Mouse (Mus musculus) macrophage (primary cell): ENCODE data around the gene Ampd2. TPM values are rescaled to one million over a fixed set of nuclear protein-coding genes. Genes with fewer than 3 reads are reported as not detected.
A peak's percentile ranks its signal among the peaks of the same experiment; 100 is the strongest.

Experiments used
- H3K27ac ChIP-seq: fragments of 350-480 bp; formaldehyde crosslinking; 2 replicates; pipeline ENCODE4 v1.9.0; 2021
- H3K36me3 ChIP-seq: fragments of 350-480 bp; formaldehyde crosslinking; 2 replicates; pipeline ENCODE4 v1.9.0; 2021; ENCODE audit errors: inconsistent target
- H3K4me3 ChIP-seq: fragments of 350-480 bp; formaldehyde crosslinking; 2 replicates; pipeline ENCODE4 v1.9.0; 2021; ENCODE audit errors: inconsistent target
- H3K79me2 ChIP-seq: fragments of 350-480 bp; formaldehyde crosslinking; 2 replicates; pipeline ENCODE4 v1.9.0; 2021; ENCODE audit errors: inconsistent target
- WGBS: methylation state at CpG from one replicate; pipeline ENCODE4 v1.1.7; 2026; ENCODE audit warnings: inconsistent platforms; ENCODE audit not compliant: missing documents; 5-methylcytosine and 5-hydroxymethylcytosine counted together
- polyA plus RNA-seq: library from polyadenylated mRNA; stranded (reverse); fragments of 250-400 nt; gene quantifications from 3 replicates; pipeline ENCODE4 v1.2.4, GENCODE M21; 2018; ENCODE audit warnings: inconsistent platforms
- total RNA-seq, 78 experiments: library from RNA; depleted of rRNA; stranded (reverse); fragments of 250-400 nt; gene quantifications; 1 replicate in 9 of 78; 2 replicates in 24 of 78; 3 replicates in 43 of 78; 4 replicates in 2 of 78; pipeline ENCODE4 v1.2.4; 2018; ENCODE audit warnings: inconsistent platforms in 56 of 78

Ampd2 gene
- 100 to 1,000 TPM in 2 of 26 experiments, 10 to 100 TPM in 24; 21.4 to 129 (median 44.8) TPM for total RNA-seq (2018; cell fraction: chromatin; rRNA removed)
- total RNA-seq (2018; cell fraction: cytosol; rRNA removed), result 10 to 100 TPM in 25 of 26 experiments, 1 to 10 TPM in 1; 9.3 to 16.5 (median 13.3) TPM
- 100 to 1,000 TPM in 1 of 26 experiments, 10 to 100 TPM in 25; 12.7 to 107 (median 33.1) TPM for total RNA-seq (2018; cell fraction: nucleus; rRNA removed)
- polyA plus RNA-seq, result 7.1 to 19.1 TPM (median 17.7 TPM) in 3 replicates

GRCm38 (mm10) chr3:108086470-108086979, at the start of gene Ampd2:
Ampd2 (minus strand) TSS chr3:108086651.
- WGBS, result under 1% methylated on average over 27 of the region's 29 CpGs

DNA sequence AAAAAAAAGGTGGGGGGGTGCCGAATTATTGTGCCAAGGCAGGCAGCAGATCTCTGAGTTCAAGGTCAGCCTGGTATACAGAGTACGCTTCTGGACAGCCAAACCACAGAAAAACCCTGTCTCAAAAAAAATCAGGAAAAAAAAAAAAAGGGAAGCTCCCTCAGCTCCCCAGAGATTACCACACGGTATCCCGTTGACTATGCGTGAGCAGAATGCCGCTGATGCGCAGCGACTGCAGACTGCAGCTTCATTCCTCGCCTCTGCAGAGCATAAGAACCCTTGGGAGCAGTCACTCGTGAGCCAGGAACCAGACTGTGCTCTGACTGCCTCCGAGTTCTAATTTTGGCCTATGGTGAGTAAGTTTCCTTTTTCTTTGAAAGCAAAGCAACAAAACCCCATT, 48.2 kb upstream of the Ampd2 start:
- Histone ChIP-seq H3K4me3 (no peak overlapping the region), H3K79me2 (peaks cover 100% of the 10 kb centered on the region), H3K36me3 (no peaks in the 10 kb centered on the region), H3K27ac (peak overlapping the region; percentile 34)
- WGBS, result 10% methylated on average over 10 of the region's 11 CpGs

More at GRCm38 (mm10) chr3:108086470-108086979, at the start of gene Ampd2:
- peaks cover 41% of the 10 kb centered on the region for H3K79me2 ChIP-seq
- peak within 1 kb of the TSS; percentile 74 for H3K4me3 ChIP-seq
- no peaks in the 10 kb centered on the region for H3K36me3 ChIP-seq
- peak within 1 kb of the TSS; percentile 66 for H3K27ac ChIP-seq

DNA sequence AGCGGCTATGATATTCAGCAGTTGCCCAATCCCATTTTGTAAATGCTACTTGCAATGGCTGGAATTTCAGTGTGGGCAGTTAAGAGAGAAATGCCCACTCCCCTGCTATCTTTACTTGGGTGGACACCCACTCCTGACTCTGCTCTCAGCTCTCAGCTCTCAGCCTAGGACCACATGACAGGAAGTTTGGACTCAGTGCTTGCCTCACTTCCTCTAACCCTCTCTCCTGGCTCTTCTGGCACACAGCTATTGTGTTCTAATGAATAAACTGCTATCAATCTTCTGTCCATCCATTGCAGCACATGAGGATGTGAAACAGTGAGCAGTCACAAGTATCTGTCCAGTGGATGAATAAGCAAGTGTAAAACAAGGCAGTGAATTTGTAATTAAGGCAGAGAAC, 46.0 kb upstream of the Ampd2 start:
- Histone ChIP-seq H3K79me2 (peaks cover 100% of the 10 kb centered on the region), H3K4me3 (no peak overlapping the region), H3K36me3 (no peaks in the 10 kb centered on the region), H3K27ac (peak overlapping the region; percentile 90)
- WGBS, result 83% methylated on average over 1 of the region's 1 CpGs

DNA sequence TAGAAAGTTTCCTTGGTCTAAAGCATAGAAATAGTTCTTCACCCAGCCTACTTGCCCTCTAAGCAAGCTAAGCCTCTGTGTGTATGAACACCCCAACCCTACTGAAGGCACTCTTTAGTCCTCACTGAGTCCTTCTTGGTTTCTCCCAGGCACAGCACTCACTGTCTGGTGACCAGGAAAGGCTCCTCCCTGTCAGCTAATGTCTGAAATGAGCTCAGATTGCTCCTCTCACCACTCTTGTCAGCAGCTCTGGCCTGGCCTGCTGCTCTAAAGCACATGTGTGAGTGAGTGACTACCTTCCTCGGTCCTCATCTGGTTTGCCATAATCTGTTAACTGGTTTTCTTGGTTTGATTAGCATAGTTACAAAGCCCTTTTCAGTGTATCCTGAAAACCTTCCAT, 45.4 kb upstream of the Ampd2 start:
- peaks cover 100% of the 10 kb centered on the region for H3K79me2 ChIP-seq
- WGBS, result 90% methylated on average over 1 of the region's 1 CpGs
- H3K27ac ChIP-seq, result peak overlapping the region; percentile 90
- no peaks in the 10 kb centered on the region for H3K36me3 ChIP-seq
- H3K4me3 ChIP-seq, result no peak overlapping the region

DNA sequence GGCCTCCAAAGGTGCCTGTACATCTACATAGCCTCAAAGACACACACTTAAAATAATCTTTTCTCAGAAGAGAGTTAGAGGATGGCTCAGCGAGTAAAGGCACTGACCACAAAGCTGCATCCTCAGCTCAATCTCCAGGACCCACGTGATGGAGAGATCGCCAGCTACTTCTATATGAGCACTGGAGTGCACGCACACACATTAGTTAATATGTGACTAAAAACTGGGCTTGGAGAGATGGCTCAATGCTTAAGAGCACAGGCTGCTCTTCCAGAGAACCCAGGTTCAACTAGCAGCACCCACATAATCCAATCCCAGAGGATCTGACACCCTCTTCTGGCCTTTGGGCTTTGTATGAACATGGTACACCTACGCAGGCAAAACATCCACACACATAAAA, 44.8 kb upstream of the Ampd2 start:
- H3K4me3 ChIP-seq, result no peak overlapping the region
- peaks cover 100% of the 10 kb centered on the region for H3K79me2 ChIP-seq
- WGBS, result 94% methylated on average over 5 of the region's 5 CpGs
- no peaks in the 10 kb centered on the region for H3K36me3 ChIP-seq
- H3K27ac ChIP-seq, result peak overlapping the region; percentile 90

- 93% methylated on average over 4 of the region's 4 CpGs for WGBS
These were observed 43.4 kb upstream of the Ampd2 start for GRCm38 (mm10) chr3:108129804-108130203.

DNA sequence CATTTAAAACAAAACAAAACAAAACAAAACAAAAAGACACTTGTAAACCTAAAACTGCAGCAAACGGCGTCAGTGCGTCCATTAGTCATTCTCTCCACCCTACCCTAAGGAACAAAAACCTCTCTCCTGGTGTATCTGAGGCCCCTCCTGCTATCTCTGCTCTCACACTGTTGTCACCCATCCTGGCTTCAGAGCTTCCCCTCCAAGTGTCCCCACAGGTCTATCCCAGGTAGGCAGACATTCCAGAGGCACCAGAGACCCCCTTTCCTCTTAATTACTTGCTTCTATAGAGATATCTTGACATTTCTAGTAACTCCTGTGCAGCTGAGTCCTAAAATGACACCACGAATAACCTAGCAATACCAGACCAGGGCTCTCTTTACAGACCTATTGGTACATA, 42.9 kb upstream of the Ampd2 start:
- Histone ChIP-seq H3K36me3 (no peaks in the 10 kb centered on the region), H3K79me2 (peaks cover 100% of the 10 kb centered on the region), H3K4me3 (no peak overlapping the region), H3K27ac (no peak overlapping the region)
- WGBS, result 96% methylated on average over 4 of the region's 4 CpGs

More at GRCm38 (mm10) chr3:108129804-108130203, 43.4 kb upstream of the Ampd2 start:
- H3K4me3 ChIP-seq, result no peak overlapping the region
- H3K79me2 ChIP-seq, result peaks cover 100% of the 10 kb centered on the region
- no peak overlapping the region for H3K27ac ChIP-seq
- no peaks in the 10 kb centered on the region for H3K36me3 ChIP-seq

DNA sequence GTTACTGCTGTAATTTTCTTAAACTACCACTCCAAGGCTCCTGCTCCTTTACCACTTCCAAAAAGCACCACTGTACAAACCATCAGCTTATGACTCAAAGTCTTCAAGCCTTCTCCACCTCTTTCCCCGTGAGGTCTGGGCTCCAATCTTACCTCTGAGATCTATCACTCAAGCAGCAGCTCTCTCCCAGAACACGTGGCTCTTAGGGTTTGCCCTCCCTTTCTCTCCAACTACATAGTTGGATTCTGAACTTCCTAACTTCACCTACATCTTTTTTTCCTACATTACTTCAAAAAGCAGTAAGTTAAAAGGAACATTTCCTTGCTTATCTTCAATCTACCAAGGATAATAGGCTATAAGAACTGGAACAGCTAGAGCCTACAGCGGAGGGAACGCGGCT, 42.1 kb upstream of the Ampd2 start:
- Histone ChIP-seq H3K79me2 (peaks cover 100% of the 10 kb centered on the region), H3K4me3 (no peak overlapping the region), H3K27ac (no peak overlapping the region), H3K36me3 (no peaks in the 10 kb centered on the region)
- 95% methylated on average over 5 of the region's 5 CpGs for WGBS

DNA sequence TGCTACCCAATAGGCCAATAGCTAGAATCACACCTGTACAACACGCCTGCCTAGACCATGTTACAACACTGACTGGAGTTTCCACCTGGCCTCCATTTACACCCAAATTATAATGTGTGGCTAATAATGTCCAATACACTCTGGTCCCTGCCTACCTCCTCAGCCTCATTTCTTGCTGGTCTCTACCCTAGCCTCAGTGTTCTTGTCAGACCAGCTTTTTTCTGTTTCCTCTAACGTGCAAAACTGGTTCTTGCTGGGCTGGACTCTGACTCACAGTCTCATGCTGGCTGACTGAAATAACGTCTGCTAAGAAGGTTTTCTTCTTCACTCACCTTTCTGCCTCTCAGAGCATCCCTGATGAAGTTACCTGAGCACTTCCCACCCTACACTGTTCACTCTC, 39.9 kb upstream of the Ampd2 start:
- H3K4me3 ChIP-seq, result no peak overlapping the region
- WGBS, result 77% methylated on average over 3 of the region's 3 CpGs

GRCm38 (mm10) chr3:108124131-108124530, 37.7 kb upstream of the Ampd2 start:
- peaks cover 11% of the 10 kb centered on the region; the same call in 1 of the 2 replicates for H3K36me3 ChIP-seq

More for the DNA sequence above, 39.9 kb upstream of the Ampd2 start:
- Histone ChIP-seq H3K79me2 (peaks cover 100% of the 10 kb centered on the region), H3K36me3 (0 out of 2 replicates have a peak, but pooled peaks cover 4% of the 10 kb centered on the region), H3K27ac (no peak overlapping the region)

GRCm38 (mm10) chr3:108123242-108123641, 36.8 kb upstream of the Ampd2 start:
- H3K79me2 ChIP-seq, result peaks cover 92% of the 10 kb centered on the region
- WGBS, result 69% methylated on average over 5 of the region's 5 CpGs
- no peak overlapping the region for H3K27ac ChIP-seq
- peaks cover 18% of the 10 kb centered on the region; the same call in 1 of the 2 replicates for H3K36me3 ChIP-seq
- H3K4me3 ChIP-seq, result no peak overlapping the region

More at GRCm38 (mm10) chr3:108124131-108124530, 37.7 kb upstream of the Ampd2 start:
- H3K27ac ChIP-seq, result no peak overlapping the region
- 69% methylated on average over 1 of the region's 1 CpGs for whole genome bisulfite sequencing
- no peak overlapping the region for H3K4me3 ChIP-seq
- peaks cover 92% of the 10 kb centered on the region for H3K79me2 ChIP-seq

DNA sequence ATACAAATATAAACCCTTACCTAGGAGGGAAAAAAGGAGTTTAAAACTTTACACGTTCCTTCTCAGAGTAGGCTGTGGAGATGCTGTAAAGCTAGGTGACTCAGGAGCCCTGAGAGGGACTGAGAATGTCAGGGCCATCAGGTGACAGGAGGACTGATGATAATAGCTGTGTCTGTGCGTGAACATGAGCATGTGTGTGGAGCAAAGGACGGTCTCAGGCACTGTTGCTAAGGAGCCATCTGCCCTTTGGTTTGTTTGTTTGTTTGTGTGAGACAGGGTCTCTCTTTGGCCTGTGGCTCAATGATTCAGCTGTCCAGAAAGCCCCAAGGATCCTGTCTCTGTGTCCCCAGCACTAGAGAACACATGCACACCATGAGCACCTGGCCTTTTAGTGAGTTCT, 34.6 kb upstream of the Ampd2 start:
- Histone ChIP-seq H3K4me3 (no peak overlapping the region), H3K36me3 (peaks cover 25% of the 10 kb centered on the region; the same call in 1 of the 2 replicates), H3K79me2 (peaks cover 86% of the 10 kb centered on the region), H3K27ac (no peak overlapping the region)
- 100% methylated on average over 3 of the region's 3 CpGs for WGBS

GRCm38 (mm10) chr3:108117465-108117864, 31.0 kb upstream of the Ampd2 start:
- peaks cover 50% of the 10 kb centered on the region; the same call in 1 of the 2 replicates for H3K79me2 ChIP-seq
- WGBS, result 87% methylated on average over 5 of the region's 6 CpGs
- no peak overlapping the region for H3K27ac ChIP-seq
- H3K4me3 ChIP-seq, result no peak overlapping the region
- peaks cover 40% of the 10 kb centered on the region; the same call in 1 of the 2 replicates for H3K36me3 ChIP-seq

GRCm38 (mm10) chr3:108113591-108114289, 27.3 kb upstream of the Ampd2 start:
- no peak overlapping the region for H3K4me3 ChIP-seq
- no peak overlapping the region for H3K27ac ChIP-seq
- WGBS, result 77% methylated on average over 4 of the region's 7 CpGs
- H3K79me2 ChIP-seq, result peaks cover 21% of the 10 kb centered on the region; the same call in 1 of the 2 replicates
- peaks cover 38% of the 10 kb centered on the region; the same call in 1 of the 2 replicates for H3K36me3 ChIP-seq

DNA sequence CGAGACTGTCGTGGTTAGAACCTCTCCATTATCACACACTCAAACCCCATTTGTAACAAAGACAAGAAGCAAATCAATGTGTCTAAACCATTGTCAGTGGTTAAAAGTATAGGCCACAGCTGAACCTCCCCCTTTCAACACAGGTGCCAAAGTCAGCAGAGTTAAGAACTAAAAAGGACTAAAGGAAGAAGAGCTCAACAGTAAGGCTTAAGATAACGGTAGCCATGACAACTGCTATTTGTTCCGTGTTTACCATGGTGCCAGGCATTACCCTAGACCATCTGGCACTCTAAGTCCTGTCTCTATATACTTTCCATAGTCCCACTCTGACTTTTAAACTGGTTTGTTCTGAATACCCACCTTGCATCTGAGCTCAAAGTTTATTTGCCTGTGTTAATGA, 26.2 kb upstream of the Ampd2 start:
- peaks cover 40% of the 10 kb centered on the region; the same call in 1 of the 2 replicates for H3K36me3 ChIP-seq
- H3K27ac ChIP-seq, result no peak overlapping the region
- H3K79me2 ChIP-seq, result peaks cover 10% of the 10 kb centered on the region; the same call in 1 of the 2 replicates
- H3K4me3 ChIP-seq, result no peak overlapping the region
- WGBS, result 92% methylated on average over 4 of the region's 4 CpGs
